Mouse (Mus musculus) myocyte (in vitro differentiated cells): ENCODE measurements around the gene Col4a3bp.

Experiments
- E2F4 ChIP-seq: IDR thresholded peaks from one replicate; pipeline ENCODE4 v1.6.1; 2011; ENCODE audit warnings: mild to moderate bottlenecking, control low read depth, moderate library complexity; ENCODE audit not compliant: insufficient read depth
- MAX ChIP-seq: IDR thresholded peaks from one replicate; pipeline ENCODE4 v1.6.1; 2011; ENCODE audit warnings: low read depth, mild to moderate bottlenecking, control low read depth
- MYOD1 ChIP-seq, 3 experiments: IDR thresholded peaks; one replicate each; pipeline ENCODE4 v1.6.1; 2011; ENCODE audit warnings: control low read depth in 2 of 3, low read depth in 2 of 3, mild to moderate bottlenecking in 2 of 3, moderate library complexity in 1 of 3; ENCODE audit not compliant: insufficient read length in 2 of 3, control insufficient read depth in 1 of 3
- POLR2A ChIP-seq: IDR thresholded peaks from one replicate; pipeline ENCODE4 v1.6.1; 2011; ENCODE audit warnings: low read depth, mild to moderate bottlenecking, control low read depth, moderate library complexity; ENCODE audit not compliant: insufficient read length
- TCF3 ChIP-seq: IDR thresholded peaks from one replicate; pipeline ENCODE4 v1.6.1; 2011; ENCODE audit warnings: low read depth, control low read depth; ENCODE audit not compliant: insufficient read length
- USF1 ChIP-seq: IDR thresholded peaks from one replicate; pipeline ENCODE4 v1.6.1; 2011; ENCODE audit warnings: low read depth, mild to moderate bottlenecking, control low read depth, moderate library complexity

GRCm38 (mm10) chr13:96547250-96547649, 4.8 kb downstream of the Col4a3bp start:
- TF ChIP-seq MAX (no peak), POLR2A (no peak), E2F4 (no peak), TCF3 (no peak), MYOD1 (IDR thresholded peaks at IDR 0.05; ENCODE audit: control insufficient read depth in 1 of 3, insufficient read length in 2 of 3, low read depth in 2 of 3) (no peak), USF1 (no peak)
